In the genomic region with DNA sequence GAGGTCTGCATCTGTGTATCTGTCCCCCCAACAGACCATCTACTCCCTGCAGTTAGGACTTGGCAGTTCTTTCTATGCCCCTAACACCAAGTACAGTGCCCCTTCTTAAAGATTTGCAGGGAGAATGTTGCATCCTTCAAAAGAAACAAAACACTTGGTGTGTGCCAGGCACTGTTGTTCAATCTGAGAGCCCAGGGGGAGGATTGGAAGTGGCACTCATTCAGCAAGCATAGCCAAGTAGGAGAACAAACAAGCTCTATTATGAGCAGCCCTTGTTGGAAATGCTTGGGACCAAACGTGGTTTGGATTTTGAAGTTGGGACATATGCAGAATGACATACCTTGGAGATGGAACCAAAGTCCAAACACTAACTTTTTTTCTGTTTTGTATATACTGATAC, we compare ENCODE assay signal across 16 mouse cellular contexts. TPM values are rescaled to one million over a fixed set of nuclear protein-coding genes. Genes with fewer than 3 reads are reported as not detected.
"Had no signal": no experiment of that assay in that cellular context is flagged by ENCODE, and none has a peak within 500 bp of the region (broad histone marks: within the 10 kb centered on the region; RNA-seq: fewer than 3 reads in every experiment).

No protein-coding gene starts in this region.

- H3K27me3 ChIP-seq: kidney, embryonic 15.5 days; neural tube, embryonic 13.5 days; stomach, embryonic 15.5 days had no signal

- H3K9me3 ChIP-seq: kidney, embryonic 15.5 days; limb, embryonic 13.5 days; midbrain, embryonic 12.5 days; neural tube, embryonic 13.5 days; stomach, embryonic 15.5 days had no signal

- H3K36me3 ChIP-seq: kidney, embryonic 15.5 days; limb, embryonic 13.5 days; midbrain, embryonic 12.5 days; neural tube, embryonic 13.5 days; stomach, embryonic 15.5 days had no signal

- DNase-seq: kidney, postnatal 14 days; layer of hippocampus, adult 9-11 months; layer of hippocampus, postnatal 36 days; left cerebral cortex, postnatal 4 days; lung, adult 18-20 months; thymus, adult 2 months; thymus, postnatal 25 days had no signal

- H3K4me3 ChIP-seq: kidney, embryonic 15.5 days; limb, embryonic 13.5 days; midbrain, embryonic 12.5 days; neural tube, embryonic 13.5 days; stomach, embryonic 15.5 days had no signal

- H3K4me2 ChIP-seq: kidney, embryonic 15.5 days; limb, embryonic 13.5 days; midbrain, embryonic 12.5 days; neural tube, embryonic 13.5 days; stomach, embryonic 15.5 days had no signal

- H3K27ac ChIP-seq: kidney, embryonic 15.5 days; limb, embryonic 13.5 days; liver, embryonic 14.5 days; midbrain, embryonic 12.5 days; neural tube, embryonic 13.5 days; stomach, embryonic 15.5 days had no signal

- H3K9ac ChIP-seq: kidney, embryonic 15.5 days; limb, embryonic 13.5 days; liver, embryonic 14.5 days; midbrain, embryonic 12.5 days; neural tube, embryonic 13.5 days; stomach, embryonic 15.5 days had no signal

- ATAC-seq: midbrain, embryonic 16.5 days had no signal

RNA-seq across cellular contexts. Expression of gene C8b, which starts 49.6 kb away (rescaled TPM):
- polyA plus RNA-seq: limb, embryonic 13.5 days; midbrain, embryonic 12.5 days; midbrain, embryonic 16.5 days; neural tube, embryonic 13.5 days; spleen, adult 2 months; thymus, adult 2 months; urinary bladder, adult 2 months had no signal
